Mouse (Mus musculus): ENCODE results near the gene Pabpn1l.
"Not testable (repeated sequence)": the region's sequence is repeated elsewhere in the genome, so short reads cannot be mapped to it uniquely, and the experiment has no call there.

Gene Pabpn1l

GRCm38 (mm10) chr8:122573577-122573976 lies 49.0 kb downstream of the Pabpn1l start:
- no peak for DNase-seq

- not testable (repeated sequence) for DNase-seq
Observed at GRCm38 (mm10) chr8:122573176-122573575, 49.4 kb downstream of the Pabpn1l start.

- DNase-seq: no peak
Observed at GRCm38 (mm10) chr8:122572751-122573150, 49.8 kb downstream of the Pabpn1l start.

GRCm38 (mm10) chr8:122571750-122572267 lies 50.7 kb downstream of the Pabpn1l start:
- no peak for DNase-seq

DNA sequence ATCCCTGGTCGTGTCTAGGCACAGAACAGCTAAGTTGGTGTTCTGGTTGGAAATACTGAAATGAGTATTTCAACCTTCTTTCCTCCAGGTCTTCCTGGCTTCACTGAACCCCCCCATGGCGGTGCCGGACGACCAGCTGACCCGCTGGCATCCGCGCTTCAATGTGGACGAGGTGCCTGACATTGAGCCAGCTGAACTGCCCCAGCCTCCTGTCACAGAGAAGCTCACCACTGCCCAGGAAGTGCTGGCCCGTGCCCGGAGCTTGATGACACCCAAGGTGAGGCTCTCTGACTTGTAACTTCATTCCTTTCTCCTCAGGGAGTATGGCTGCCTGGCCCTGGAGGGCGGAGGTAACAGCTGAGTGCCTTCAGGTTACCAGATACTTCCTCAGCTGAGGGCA lies 51.4 kb downstream of the Pabpn1l start:
- no peak for DNase-seq

DNA sequence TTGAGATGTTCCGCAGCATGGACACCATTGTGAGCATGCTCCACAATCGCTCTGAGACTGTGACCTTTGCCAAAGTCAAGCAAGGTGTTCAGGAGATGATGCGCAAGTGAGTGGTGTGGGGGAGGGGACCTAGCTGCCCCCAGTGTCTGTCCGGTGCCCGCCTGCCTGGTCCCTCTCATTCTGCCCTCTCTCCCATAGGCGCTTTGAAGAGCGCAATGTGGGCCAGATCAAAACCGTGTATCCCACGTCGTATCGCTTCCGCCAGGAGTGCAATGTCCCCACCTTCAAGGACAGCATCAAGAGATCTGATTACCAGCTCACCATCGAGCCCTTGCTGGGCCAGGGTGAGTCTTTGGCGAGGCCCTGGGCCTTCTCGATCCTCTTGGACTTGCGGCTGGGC lies 52.5 kb downstream of the Pabpn1l start:
- no peak for DNase-seq

Measured in B cell, adult 2 months (primary cell).